Mouse (Mus musculus) urinary bladder, postnatal 36 days (tissue): Measurements from ENCODE around the gene Numbl.
A peak's percentile ranks its signal among the peaks of the same experiment; 100 is the strongest.
"Not testable (repeated sequence)": the region's sequence is repeated elsewhere in the genome, so short reads cannot be mapped to it uniquely, and the experiment has no call there.

Experiments used
- DNase-seq, 2 experiments: peaks; one replicate each; pipeline ENCODE4 v3.0.0; 2022; ENCODE audit warnings: low spot score in 2 of 2, mixed read lengths in 1 of 2

The Numbl gene

GRCm38 (mm10) chr7:27258205-27258899 lies at the start of gene Numbl:
Gene Numbl (plus strand): TSS chr7:27258433.
- DNase-seq: peak; percentile 91 to 95

GRCm38 (mm10) chr7:27212626-27213025 lies 45.6 kb upstream of the Numbl start:
- no peak for DNase-seq

- no peak for DNase-seq
Observed at GRCm38 (mm10) chr7:27218586-27218985, 39.6 kb upstream of the Numbl start.

GRCm38 (mm10) chr7:27219937-27220336 lies 38.3 kb upstream of the Numbl start:
- no peak for DNase-seq

GRCm38 (mm10) chr7:27221939-27222338 lies 36.3 kb upstream of the Numbl start:
- DNase-seq: no peak

- DNase-seq: no peak
Observed at GRCm38 (mm10) chr7:27222538-27222937, 35.7 kb upstream of the Numbl start.

GRCm38 (mm10) chr7:27224877-27225575 lies 33.2 kb upstream of the Numbl start:
- peak; percentile 49 to 66 for DNase-seq

GRCm38 (mm10) chr7:27227276-27227675 lies 31.0 kb upstream of the Numbl start:
- no peak for DNase-seq

- DNase-seq: peak in 1 of 2 experiments; percentile 36
Observed at GRCm38 (mm10) chr7:27227676-27228075, 30.6 kb upstream of the Numbl start.

GRCm38 (mm10) chr7:27228281-27228821 lies 29.9 kb upstream of the Numbl start, which contains the start of gene Itpkc:
Gene Itpkc (minus strand): TSS chr7:27228661.
- peak; percentile 93 for DNase-seq

- DNase-seq: no peak
Observed at GRCm38 (mm10) chr7:27228865-27229264, 29.4 kb upstream of the Numbl start.

- no peak for DNase-seq
Observed at GRCm38 (mm10) chr7:27230781-27231180, 27.5 kb upstream of the Numbl start.

- peak; percentile 60 to 62 for DNase-seq
Observed at GRCm38 (mm10) chr7:27231693-27232331, 26.4 kb upstream of the Numbl start.

- peak; percentile 93 to 94 for DNase-seq
Observed at GRCm38 (mm10) chr7:27232781-27233281, 25.4 kb upstream of the Numbl start, which contains the start of gene Coq8b. Gene Coq8b (plus strand): TSS chr7:27233023.

- no peak for DNase-seq
Observed at GRCm38 (mm10) chr7:27233300-27233699, 24.9 kb upstream of the Numbl start.

GRCm38 (mm10) chr7:27235726-27236125 lies 22.5 kb upstream of the Numbl start:
- DNase-seq: peak in 1 of 2 experiments; percentile 36

GRCm38 (mm10) chr7:27237527-27237926 lies 20.7 kb upstream of the Numbl start:
- no peak for DNase-seq

- DNase-seq: no peak
Observed at GRCm38 (mm10) chr7:27238568-27238967, 19.7 kb upstream of the Numbl start.

GRCm38 (mm10) chr7:27243211-27243610 lies 15.0 kb upstream of the Numbl start:
- DNase-seq: no peak

GRCm38 (mm10) chr7:27244088-27244487 lies 14.1 kb upstream of the Numbl start:
- DNase-seq: not testable (repeated sequence)

- no peak for DNase-seq
Observed at GRCm38 (mm10) chr7:27249146-27249545, 9.1 kb upstream of the Numbl start.

GRCm38 (mm10) chr7:27249928-27250327 lies 8.3 kb upstream of the Numbl start:
- no peak for DNase-seq
